Mouse (Mus musculus): ENCODE measurements at regions not wholly inside any gene's neighbourhood (a gene's known extent, or its start where the extent isn't known, plus 50 kb on each side); places are given as distances from the start of the nearest gene placed in this dataset.

DNA sequence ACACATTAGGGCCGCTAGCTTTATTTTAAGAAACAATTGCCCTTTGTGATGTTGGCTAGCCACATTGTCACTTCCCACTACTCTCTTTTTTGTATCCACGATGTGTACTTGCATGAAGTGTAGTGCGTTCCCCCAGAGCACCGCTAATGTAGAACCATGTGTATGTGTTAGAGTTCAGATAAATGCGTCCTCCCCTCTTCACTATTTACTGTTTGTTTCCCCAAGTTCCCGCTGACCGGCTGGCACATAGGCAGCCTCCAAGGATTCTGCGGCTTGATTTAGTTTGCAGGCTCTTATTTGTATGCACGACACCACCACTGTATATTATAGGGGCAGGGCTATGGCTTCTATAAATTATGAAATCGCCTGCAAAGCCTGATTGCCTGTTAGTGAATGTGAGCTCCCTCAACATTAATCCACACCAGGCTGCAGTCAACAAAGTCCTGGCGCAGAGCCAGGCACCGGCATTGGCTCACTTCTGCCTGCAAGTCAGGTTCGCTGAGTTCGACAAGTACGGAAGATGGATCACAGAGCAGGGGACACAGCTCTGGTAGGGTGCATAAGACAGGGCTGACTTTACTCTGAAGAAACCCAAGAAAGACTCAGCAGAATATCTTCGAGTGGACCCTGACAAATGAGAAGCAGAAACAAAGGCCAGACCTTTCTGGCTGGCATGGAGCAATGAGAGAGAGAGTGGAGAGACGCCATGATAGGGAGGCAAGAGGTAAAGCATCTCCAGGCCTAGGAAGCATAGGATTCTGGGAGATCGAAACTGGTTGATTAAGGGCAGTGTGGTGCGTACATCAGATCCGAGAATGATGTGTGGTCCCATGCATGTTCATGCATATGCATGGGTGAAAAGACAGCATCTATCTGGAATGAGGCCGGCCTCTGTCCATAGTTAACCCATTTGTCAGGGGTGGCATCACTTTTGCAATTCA, 85.8 kb upstream of the Pard3b start:
- no peak for TF ChIP-seq FLI1 (IDR thresholded peaks at IDR 0.05; ENCODE audit: low read length)
- no peak for TF ChIP-seq GATA1 (IDR thresholded peaks at IDR 0.05; ENCODE audit: borderline replicate concordance, low read length)
- no peaks in the 10 kb centered on the region for H3K9me3 ChIP-seq
- peaks cover 4% of the 10 kb centered on the region; the same call in 1 of the 2 replicates for H3K4me1 ChIP-seq
- no peak overlapping the region for H3K4me3 ChIP-seq (replicated peaks)
- no peaks in the 10 kb centered on the region for H3K36me3 ChIP-seq (replicated peaks; ENCODE audit: low read length)
- peaks cover 4% of the 10 kb centered on the region for H3K27me3 ChIP-seq (replicated peaks)

GRCm38 (mm10) chr1:61559514-61559913, 79.1 kb upstream of the Pard3b start:
- no peak for TF ChIP-seq GATA1 (IDR thresholded peaks at IDR 0.05; ENCODE audit: borderline replicate concordance, low read length)
- TF ChIP-seq FLI1 (IDR thresholded peaks at IDR 0.05; ENCODE audit: low read length) = no peak

DNA sequence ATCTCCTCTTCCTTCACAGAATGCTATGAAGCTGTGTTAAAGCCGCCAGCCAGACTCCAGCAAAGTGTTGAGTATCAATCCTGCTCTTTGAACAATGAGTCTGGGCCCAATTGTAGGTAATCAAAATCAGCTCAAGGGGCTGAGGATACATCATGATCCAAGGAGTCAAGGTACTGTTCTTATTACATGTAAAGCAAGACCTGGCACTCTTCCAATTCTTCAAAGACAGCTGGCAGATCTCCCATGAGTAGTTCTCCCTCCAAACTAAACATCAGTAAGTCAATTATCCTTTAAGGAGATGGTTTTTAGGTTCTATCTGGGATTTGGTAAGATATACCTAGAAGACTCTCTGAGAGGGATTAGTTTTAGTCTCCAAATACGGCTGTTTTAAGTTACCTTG, 76.5 kb upstream of the Pard3b start:
- H3K27me3 ChIP-seq (replicated peaks) = no peaks in the 10 kb centered on the region
- TF ChIP-seq FLI1 (IDR thresholded peaks at IDR 0.05; ENCODE audit: low read length) (no peak), GATA1 (IDR thresholded peaks at IDR 0.05; ENCODE audit: borderline replicate concordance, low read length) (no peak)
- H3K9me3 ChIP-seq = no peaks in the 10 kb centered on the region
- no peaks in the 10 kb centered on the region for H3K36me3 ChIP-seq (replicated peaks; ENCODE audit: low read length)
- no peak overlapping the region for H3K4me3 ChIP-seq (replicated peaks)
- H3K4me1 ChIP-seq = peaks cover 7% of the 10 kb centered on the region; the same call in 1 of the 2 replicates

More at GRCm38 (mm10) chr1:61559514-61559913, 79.1 kb upstream of the Pard3b start:
- Histone ChIP-seq H3K4me1 (peaks cover 4% of the 10 kb centered on the region; the same call in 1 of the 2 replicates), H3K27me3 (replicated peaks) (no peaks in the 10 kb centered on the region), H3K36me3 (replicated peaks; ENCODE audit: low read length) (no peaks in the 10 kb centered on the region), H3K9me3 (no peaks in the 10 kb centered on the region), H3K4me3 (replicated peaks) (no peak overlapping the region)

DNA sequence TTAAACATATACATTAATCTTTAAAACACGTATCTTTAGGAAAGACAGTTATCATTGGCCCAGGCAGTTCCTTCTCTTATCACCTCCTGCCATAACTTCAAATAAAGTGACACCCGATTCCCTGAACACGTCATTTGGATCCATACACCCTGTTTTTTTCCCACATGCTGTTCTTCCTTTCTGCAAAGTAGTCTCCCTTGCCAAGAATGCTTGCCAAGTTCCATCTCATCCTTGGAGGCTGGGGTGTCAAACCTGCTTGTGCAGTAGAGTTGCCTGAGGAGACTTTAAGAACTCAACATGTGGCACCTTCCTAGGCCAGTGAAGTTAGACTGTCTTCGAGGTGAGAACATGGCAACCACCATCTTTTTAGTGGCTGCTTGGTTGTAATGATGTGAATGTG, 73.2 kb upstream of the Pard3b start:
- Histone ChIP-seq H3K4me1 (0 out of 2 replicates have a peak, but pooled peaks cover 3% of the 10 kb centered on the region), H3K27me3 (replicated peaks) (peaks cover 1% of the 10 kb centered on the region), H3K9me3 (peaks cover 6% of the 10 kb centered on the region; the same call in 1 of the 2 replicates), H3K4me3 (replicated peaks) (no peak overlapping the region), H3K36me3 (replicated peaks; ENCODE audit: low read length) (no peaks in the 10 kb centered on the region)
- TF ChIP-seq FLI1 (IDR thresholded peaks at IDR 0.05; ENCODE audit: low read length) = no peak
- TF ChIP-seq GATA1 (IDR thresholded peaks at IDR 0.05; ENCODE audit: borderline replicate concordance, low read length) = no peak

- no peak for TF ChIP-seq FLI1 (IDR thresholded peaks at IDR 0.05; ENCODE audit: low read length)
- no peak for TF ChIP-seq GATA1 (IDR thresholded peaks at IDR 0.05; ENCODE audit: borderline replicate concordance, low read length)
- no peaks in the 10 kb centered on the region for H3K9me3 ChIP-seq
- H3K36me3 ChIP-seq (replicated peaks; ENCODE audit: low read length) = no peaks in the 10 kb centered on the region
- H3K4me1 ChIP-seq = no peaks in the 10 kb centered on the region
- H3K4me3 ChIP-seq (replicated peaks) = no peak overlapping the region
- no peaks in the 10 kb centered on the region for H3K27me3 ChIP-seq (replicated peaks)
Observed at GRCm38 (mm10) chr1:61574276-61574675, 64.3 kb upstream of the Pard3b start.

DNA sequence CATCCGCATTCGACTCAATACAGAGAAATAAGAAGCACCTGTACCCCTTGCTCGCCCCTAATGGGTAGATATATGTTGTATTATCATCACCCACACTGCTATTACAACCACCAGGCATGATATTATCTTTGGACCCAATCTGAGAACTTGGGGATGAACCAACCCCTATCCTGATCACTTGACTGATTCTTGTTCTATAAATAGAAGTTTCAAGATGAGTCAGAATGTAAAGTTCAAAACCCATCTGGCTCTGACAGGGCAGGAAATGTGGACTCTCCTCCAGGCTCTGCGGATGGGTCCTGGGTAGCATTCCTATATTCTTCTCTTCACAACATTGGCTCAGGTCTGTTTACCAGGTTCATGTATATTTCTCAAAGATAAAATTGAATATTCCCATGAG, 61.9 kb upstream of the Pard3b start:
- Histone ChIP-seq H3K4me1 (peaks cover 7% of the 10 kb centered on the region), H3K27me3 (replicated peaks) (no peaks in the 10 kb centered on the region), H3K4me3 (replicated peaks) (no peak overlapping the region), H3K9me3 (no peaks in the 10 kb centered on the region), H3K36me3 (replicated peaks; ENCODE audit: low read length) (no peaks in the 10 kb centered on the region)
- no peak for TF ChIP-seq GATA1 (IDR thresholded peaks at IDR 0.05; ENCODE audit: borderline replicate concordance, low read length)
- no peak for TF ChIP-seq FLI1 (IDR thresholded peaks at IDR 0.05; ENCODE audit: low read length)

- Histone ChIP-seq H3K9me3 (no peaks in the 10 kb centered on the region), H3K27me3 (replicated peaks) (no peaks in the 10 kb centered on the region), H3K4me3 (replicated peaks) (no peak overlapping the region), H3K36me3 (replicated peaks; ENCODE audit: low read length) (no peaks in the 10 kb centered on the region), H3K4me1 (peaks cover 17% of the 10 kb centered on the region)
- TF ChIP-seq GATA1 (IDR thresholded peaks at IDR 0.05; ENCODE audit: borderline replicate concordance, low read length) (no peak), FLI1 (IDR thresholded peaks at IDR 0.05; ENCODE audit: low read length) (no peak)
Observed at GRCm38 (mm10) chr1:61587251-61587650, 51.4 kb upstream of the Pard3b start.

Measured in megakaryocyte, embryonic 14.5 days (primary cell).